Mouse (Mus musculus): ENCODE results near the gene Pgap3.
"Not testable (repeated sequence)": the region's sequence is repeated elsewhere in the genome, so short reads cannot be mapped to it uniquely, and the experiment has no call there.

Gene Pgap3

GRCm38 (mm10) chr11:98382405-98382804 is 17.9 kb downstream of the Pgap3 start:
- DNase-seq (ENCODE audit: low spot score), result not testable (repeated sequence)

DNA sequence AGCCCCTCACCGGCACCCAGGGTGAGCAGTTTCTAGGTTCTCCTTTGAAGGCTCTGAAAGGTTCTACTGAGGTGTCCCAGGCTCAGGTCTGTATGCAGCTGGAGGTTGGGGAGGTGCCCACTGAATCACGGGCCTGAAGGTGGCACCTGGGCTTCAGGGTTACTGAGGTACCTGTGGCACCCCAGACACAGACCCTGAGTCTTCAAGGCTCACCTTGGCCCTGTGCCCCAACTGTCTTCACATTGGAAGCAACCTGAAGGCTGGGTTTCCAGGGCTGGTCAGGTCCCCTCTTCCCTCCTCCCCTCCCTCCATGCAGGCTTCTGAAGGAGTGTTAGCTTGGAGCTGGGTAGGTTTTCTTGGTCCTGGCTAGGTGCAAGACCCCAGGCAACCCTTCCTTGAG is 18.6 kb downstream of the Pgap3 start:
- peak; percentile 53 for DNase-seq (ENCODE audit: low spot score)

DNA sequence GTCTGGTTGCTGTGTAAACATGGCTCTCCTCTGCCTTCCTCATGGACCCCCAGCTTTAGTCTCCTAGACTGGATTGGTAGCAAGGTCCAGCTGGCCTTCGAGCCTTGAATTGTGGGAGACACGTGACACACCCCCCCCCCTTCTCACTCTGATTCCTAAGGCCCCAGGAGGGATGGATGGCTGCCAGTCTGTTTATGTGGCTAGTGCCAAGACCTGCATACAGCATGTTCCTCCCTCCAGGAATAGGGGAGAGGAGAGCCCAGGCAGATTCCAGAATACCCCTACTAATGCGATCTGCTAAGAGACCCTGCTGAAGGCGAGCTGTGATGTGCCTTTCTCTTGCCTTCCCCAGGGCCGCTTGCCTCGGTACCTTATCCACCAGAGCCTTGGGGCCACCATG is 20.2 kb downstream of the Pgap3 start:
- peak; percentile 56 for DNase-seq (ENCODE audit: low spot score)

DNA sequence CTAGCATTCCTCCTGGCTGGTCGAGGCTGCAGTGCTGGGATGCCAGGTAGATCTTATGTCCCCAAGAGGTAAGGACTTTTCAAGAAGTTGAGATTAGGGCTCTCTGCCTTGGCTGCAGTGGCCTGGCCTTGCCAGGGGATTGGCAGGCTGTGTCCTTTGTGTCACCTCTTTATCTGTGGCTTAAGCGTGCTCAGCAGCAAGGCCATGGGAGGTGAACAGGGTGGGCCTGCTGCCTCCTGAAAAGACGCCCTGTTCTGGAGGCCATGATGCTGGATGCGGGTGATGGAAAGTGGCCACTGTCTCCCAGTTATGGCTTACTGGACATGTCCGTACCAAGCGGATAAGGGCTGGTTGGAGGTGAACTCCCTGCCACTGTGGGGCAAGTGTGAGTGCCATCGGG is 20.9 kb downstream of the Pgap3 start:
- peak; percentile 47 for DNase-seq (ENCODE audit: low spot score)

DNA sequence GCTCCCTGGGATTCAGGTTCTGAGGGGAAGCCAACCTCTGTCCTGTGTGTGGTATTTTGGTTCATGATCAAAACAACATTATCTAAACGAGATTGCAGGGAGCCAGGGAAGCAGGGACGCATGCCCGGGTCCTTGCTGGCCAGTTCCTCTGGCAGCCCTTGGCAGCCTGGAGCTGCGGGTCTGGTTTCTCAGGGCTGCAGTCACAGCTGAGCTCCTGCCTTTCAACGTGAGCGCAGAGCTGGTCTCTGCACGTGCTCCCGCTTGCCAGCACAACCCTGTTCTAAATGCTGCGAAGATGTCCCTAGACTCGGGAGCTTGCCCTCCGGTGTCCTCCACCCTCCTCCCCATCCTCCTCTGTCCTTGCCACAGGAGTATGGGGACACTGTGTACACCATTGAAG is 22.5 kb downstream of the Pgap3 start:
- peak; percentile 45 for DNase-seq (ENCODE audit: low spot score)

- DNase-seq (ENCODE audit: low spot score), result no peak
These were observed 23.5 kb downstream of the Pgap3 start for GRCm38 (mm10) chr11:98376756-98377155.

GRCm38 (mm10) chr11:98374266-98374665 is 26.0 kb downstream of the Pgap3 start:
- no peak for DNase-seq (ENCODE audit: low spot score)

DNA sequence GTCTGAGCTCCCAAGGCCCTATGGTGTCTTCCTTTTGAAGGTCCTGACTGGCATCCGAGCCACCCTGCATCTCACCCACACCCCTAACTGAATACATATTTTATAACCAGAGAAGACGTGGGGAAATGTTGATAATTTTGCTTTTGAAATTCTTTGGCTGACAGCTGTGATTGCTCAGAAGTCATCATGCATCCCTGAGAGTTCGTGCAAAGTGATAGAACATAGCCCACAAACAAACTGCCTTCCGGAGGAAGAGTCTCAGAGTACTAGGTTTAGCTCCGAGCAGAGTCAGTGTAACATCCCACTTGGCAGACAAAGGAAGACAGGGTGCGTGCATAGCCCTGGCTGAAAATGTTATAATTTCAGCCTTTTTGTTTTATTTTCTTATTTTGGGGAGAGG is 27.0 kb downstream of the Pgap3 start:
- DNase-seq (ENCODE audit: low spot score), result no peak

DNA sequence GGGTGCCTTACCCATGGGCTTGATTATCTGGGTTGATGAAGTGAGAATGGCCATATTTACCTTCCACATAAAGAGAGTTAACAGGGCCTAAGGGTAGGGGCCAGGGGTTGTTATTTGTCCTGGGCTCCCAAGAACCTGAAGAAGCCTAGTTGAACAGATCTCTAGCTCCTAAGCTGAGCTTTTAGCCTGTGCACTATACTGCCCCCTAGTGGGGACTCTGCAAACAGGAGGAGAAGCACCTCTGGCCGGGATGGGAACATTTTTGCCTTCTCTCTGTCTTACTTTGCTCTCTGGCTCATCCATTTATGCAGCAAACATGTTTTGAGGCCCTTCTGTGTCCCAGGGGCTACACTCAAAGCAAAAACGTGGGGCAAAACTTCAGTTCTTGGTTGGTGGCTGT is 27.9 kb downstream of the Pgap3 start:
- DNase-seq (ENCODE audit: low spot score), result peak; percentile 75

GRCm38 (mm10) chr11:98371556-98372240 is 28.6 kb downstream of the Pgap3 start:
- no peak for DNase-seq (ENCODE audit: low spot score)

GRCm38 (mm10) chr11:98370588-98370987 is 29.7 kb downstream of the Pgap3 start:
- DNase-seq (ENCODE audit: low spot score), result no peak

- DNase-seq (ENCODE audit: low spot score), result no peak
These were observed 31.0 kb downstream of the Pgap3 start for GRCm38 (mm10) chr11:98369337-98369736.

DNA sequence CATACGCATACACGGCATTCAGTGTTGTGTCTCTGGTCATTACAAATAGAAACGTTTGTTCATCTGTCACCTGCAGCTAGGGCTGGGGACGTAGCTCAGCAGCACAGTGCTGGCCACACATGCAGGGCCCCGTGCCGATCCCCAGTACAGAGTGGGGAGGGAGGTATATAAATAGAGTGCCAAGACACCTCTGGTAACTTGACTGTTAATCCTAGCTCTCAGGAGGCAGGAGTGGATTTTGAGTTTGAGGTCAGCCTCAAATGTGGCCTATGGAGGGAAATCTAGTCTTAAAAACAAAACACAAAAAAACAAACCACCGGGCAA is 32.5 kb downstream of the Pgap3 start:
- DNase-seq (ENCODE audit: low spot score), result no peak

DNA sequence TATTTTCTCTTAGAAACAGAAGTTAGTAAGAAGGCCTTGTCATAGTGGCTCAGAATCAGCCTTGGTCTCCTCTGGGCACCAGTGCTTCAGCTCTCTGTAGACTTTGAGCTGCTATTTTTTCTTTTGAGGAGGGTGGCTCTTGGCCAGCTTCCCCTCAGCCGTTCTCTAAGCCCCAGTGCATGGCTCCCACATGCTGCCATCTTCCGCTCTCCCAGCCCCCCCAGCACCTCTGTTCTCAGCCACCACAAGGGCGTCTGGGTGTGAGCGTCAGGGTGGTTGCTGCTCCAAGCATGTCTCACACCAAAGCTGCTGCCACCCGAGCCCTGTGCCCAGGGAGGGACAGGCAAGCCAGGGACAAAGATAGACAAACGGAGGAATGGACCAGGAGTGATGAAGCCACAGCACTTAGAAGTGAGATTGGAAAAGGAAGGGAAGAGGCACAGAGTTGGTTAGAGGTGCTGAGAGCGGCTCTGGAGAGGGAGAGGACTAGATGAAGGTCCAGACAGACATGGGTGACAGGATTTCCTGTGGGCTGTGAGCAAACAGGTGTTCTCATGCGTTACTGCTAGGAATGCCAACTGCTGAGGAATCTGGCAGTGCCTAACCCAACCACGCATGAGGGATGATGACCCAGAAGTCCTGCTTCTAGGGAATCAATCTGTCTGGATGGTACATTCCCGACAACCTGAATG is 33.0 kb downstream of the Pgap3 start:
- DNase-seq (ENCODE audit: low spot score), result no peak

DNA sequence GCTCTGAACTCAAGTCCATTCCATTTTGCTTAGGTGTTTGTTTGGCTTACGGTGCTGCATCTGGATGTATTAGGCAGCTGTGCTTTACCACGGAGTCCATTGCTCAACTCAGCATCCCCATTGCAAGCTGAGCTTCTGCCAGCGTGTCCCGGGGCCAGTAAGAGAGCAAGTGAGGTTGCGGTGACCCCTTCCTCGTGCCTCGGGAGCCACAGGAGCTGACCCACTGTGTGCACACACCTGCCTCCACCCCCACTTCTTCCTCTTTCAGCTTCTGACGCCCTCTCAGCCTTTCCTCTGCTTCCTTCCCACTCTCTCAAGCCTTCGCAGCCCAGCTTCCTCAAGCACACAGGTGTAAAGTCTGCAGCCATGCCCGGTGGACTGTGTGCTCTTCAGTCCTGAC is 34.0 kb downstream of the Pgap3 start:
- no peak for DNase-seq (ENCODE audit: low spot score)

- DNase-seq (ENCODE audit: low spot score), result no peak
These were observed 35.9 kb downstream of the Pgap3 start for GRCm38 (mm10) chr11:98364410-98364809.

DNA sequence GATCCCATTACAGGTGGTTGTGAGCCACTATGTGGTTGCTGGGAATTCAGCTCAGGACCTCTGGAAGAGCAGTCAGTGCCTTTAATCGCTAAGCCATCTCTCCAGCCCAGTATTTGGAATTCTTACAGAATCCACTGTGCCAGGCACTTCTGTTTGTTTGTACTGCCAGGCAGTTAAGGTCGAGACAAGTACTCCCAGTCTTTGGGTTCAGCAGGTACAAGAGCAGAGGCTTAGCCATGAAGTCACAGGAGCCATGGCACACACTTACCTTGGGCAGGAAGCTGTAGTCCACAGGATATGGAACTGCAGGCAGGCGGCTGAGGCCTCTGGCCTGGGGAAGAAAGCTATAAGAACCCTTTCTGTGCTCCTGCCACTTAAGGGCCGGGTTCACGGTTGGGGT is 36.5 kb downstream of the Pgap3 start:
- DNase-seq (ENCODE audit: low spot score), result no peak

- DNase-seq (ENCODE audit: low spot score), result no peak
These were observed 39.3 kb downstream of the Pgap3 start for GRCm38 (mm10) chr11:98360866-98361521.

DNA sequence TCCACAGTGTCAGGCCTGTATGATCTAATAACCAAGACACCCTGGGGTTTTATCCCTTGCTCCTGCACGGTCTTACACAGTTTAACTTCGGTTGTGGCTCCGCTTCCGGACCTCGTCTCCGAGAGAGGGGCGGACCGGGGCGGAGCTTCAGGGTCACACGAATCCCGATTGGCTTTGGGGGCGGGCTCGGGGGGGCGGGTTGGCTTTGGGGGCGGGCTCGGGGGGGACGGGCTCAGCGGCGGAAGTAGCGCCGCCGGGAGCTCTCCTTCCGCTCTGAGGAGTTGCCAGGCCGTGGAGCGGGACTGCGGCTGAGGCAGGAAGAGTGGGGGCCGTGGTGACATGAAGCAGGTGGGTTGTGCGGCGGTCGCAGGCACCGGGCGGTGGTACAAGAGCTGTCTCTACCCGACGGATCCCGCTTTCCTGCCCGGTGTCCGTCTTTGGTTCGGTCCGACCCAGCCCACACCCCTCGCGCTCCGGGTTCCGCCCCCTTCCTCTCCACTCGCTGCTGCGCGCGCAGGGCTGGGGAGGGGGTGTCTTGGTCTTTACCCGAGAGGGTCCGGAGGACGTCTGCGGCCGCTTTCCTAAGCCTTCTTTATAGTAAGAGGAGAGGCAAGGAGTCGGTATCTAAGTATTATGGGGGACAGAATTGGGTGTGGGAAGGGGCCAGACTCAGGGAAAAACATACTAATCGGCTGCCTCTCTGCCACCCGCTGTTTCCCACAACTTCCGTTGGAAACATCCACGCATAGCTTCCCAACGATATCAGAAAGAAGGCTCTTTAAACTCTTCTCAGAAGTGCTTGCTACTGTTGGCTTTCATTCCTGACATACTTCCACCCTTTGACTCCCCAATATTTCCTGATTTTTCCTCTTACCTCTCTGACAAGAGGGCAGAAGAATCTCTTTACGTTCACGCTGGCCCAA is 41.9 kb downstream of the Pgap3 start, which contains the start of gene Stard3:
Gene Stard3 (plus strand): TSS at position 208 of the 923 bp plus-strand sequence.
- DNase-seq (ENCODE audit: low spot score), result peak; percentile 96

DNA sequence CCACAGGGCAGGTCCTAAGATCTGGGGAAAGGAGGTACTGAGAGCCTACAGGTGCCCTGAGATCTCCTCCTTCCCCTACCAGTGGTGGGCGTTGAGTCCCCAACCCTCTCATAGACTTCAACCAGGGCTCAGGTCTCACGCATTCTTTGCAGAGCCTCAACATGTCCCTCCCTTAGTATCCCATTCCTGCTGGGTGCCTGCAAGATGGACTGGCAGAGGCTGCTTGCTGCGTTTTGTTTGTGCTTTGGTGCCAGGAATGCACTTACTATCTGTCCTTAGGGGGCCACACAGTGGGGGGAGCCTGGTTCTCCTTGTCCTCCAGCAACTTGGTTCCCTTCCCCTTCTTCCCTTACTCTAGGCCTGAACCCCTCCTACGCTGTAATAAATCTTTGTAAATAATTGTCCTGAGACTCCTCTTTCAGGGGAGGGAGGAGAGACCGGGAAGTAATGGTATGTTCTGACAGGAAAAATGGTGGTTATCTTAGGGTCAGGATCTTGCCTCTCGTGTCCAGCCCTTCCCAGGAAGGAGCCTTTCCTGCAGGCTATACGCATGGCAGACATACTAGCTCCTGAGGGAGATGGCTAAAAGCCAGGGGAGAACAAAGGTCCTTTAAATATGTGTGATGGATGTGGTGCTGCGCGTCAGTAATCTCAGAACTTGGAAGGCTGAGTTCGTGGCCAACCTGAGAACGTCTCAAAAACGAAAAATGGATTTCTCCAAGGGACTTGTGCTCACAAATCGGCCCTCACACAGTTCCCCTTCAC is 42.7 kb downstream of the Pgap3 start:
- no peak for DNase-seq (ENCODE audit: low spot score)

DNA sequence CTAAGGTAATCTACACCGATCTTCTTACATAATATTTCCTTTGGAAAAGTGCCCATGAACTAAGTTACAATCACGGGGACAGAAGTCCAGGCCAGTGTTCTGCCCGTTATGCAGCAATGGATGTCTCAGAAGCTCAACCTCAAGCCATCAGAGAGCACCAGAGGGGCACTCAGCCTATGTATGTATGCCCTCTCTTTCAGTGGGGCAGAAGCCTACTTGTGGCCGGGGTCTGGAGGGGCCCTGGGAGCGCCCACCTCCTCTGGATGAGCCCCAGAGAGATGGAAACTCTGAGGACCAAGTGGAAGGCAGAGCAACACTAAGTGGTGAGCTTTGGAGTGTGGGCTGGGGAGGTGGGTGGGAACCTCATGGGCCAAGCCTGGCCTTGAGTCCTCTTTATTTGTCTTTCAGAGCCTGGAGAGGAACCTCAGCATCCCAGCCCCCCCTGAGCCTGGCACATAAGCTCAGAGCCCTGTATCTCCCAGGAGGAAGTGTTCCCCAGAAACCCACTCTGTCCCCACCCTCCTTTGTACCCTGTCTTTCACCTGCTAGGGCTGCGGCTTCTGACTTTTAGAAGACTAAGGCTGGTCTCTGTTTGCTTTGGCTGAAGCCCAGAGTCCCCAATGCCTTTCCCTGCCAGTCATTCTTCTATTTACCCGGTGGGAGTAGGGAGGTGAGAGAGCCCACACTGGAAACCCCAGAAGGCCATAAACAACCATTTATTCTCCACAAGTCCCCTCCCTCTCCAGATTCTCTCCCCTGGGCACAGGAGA is 43.5 kb downstream of the Pgap3 start:
- DNase-seq (ENCODE audit: low spot score), result no peak

Data from testis, postnatal 10 days (tissue).